ENCODE assay signal across 8 mouse cellular contexts in the genomic region with DNA sequence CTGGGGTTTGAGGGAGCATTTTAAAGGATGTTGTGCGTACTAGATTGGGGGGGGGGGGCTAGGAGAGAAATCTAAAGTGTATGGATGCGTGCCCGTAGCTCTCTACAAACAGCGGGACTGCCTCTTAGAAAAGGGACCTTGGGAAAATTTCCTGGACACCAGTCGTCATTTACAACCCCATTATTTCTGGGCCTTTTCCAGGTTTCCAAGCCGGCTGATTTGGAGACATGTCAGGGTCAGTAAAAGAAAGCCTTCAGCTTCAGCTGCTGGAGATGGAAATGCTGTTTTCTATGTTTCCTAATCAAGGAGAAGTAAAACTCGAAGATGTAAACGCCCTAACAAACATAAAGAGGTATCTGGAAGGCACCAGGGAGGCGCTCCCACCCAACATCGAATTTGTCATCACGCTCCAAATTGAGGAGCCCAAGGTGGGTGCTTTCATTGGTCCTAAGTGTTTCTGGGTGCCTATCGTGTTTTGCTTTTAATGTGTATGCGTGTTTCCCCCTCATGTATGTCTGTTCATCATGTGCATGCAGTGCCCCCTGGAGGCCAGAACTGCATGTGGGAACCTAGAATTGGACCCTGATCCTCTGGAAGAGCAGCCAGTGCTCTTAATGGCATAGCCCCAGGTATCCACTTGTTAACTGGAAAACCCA. TPM values are rescaled to one million over a fixed set of nuclear protein-coding genes. Genes with fewer than 3 reads are reported as not detected.
DNase-seq lines count a peak whose midpoint lies in the region; ATAC-seq and TF ChIP-seq lines count a peak whose summit lies in the region.

No protein-coding gene starts in this region.

- peak overlapping the region; percentile 90 for H3K4me2 ChIP-seq in CH12.LX (ENCODE audit: insufficient read depth, low read depth, poor library complexity, severe bottlenecking)
- H3K4me2 ChIP-seq in forebrain, embryonic 12.5 days: peak overlapping the region; percentile 94
- H3K4me2 ChIP-seq in heart, postnatal 0 days (ENCODE audit: low read depth, low read length): peak overlapping the region; percentile 98
- H3K4me2 ChIP-seq in liver, embryonic 15.5 days: peak overlapping the region; percentile 99
- H3K4me2 ChIP-seq in neural tube, embryonic 11.5 days (ENCODE audit: low read depth): peak overlapping the region; percentile 96
- peak overlapping the region; percentile 100 for H3K4me2 ChIP-seq in stomach, embryonic 16.5 days (ENCODE audit: low read depth, low read length)

- peak; percentile 82 for DNase-seq in CH12.LX (ENCODE audit: extremely low read depth)
- peak; percentile 61 for DNase-seq in c-Kit-negative CD71-positive TER-119-positive erythroid progenitor cells, embryonic 14.5 days (ENCODE audit: low read depth, low spot score)
- DNase-seq in heart, postnatal 0 days (ENCODE audit: low spot score): peak; percentile 46
- DNase-seq in kidney, postnatal 36 days: peak; percentile 84 to 93
- DNase-seq in neural tube, embryonic 11.5 days (ENCODE audit: low spot score): peak; percentile 83

- H3K9me3 ChIP-seq in CH12.LX (replicated peaks; ENCODE audit: low read length): no peaks in the 10 kb centered on the region
- no peaks in the 10 kb centered on the region for H3K9me3 ChIP-seq in forebrain, embryonic 12.5 days
- H3K9me3 ChIP-seq in heart, postnatal 0 days (replicated peaks; ENCODE audit: control insufficient read depth, low read length): no peaks in the 10 kb centered on the region
- H3K9me3 ChIP-seq in liver, embryonic 15.5 days (replicated peaks): no peaks in the 10 kb centered on the region
- H3K9me3 ChIP-seq in neural tube, embryonic 11.5 days (ENCODE audit: control insufficient read depth, low read length): no peaks in the 10 kb centered on the region
- H3K9me3 ChIP-seq in stomach, embryonic 16.5 days (replicated peaks; ENCODE audit: control insufficient read depth, low read length): no peaks in the 10 kb centered on the region

- ATAC-seq in forebrain, embryonic 12.5 days (ENCODE audit: low FRiP score): no peak; the same call in 1 of the 2 replicates
- no peak for ATAC-seq in heart, postnatal 0 days (ENCODE audit: insufficient read depth, low read depth)
- ATAC-seq in liver, embryonic 15.5 days (ENCODE audit: insufficient read depth): no peak
- peak; percentile 24; the same call in 1 of the 2 replicates for ATAC-seq in neural tube, embryonic 11.5 days (ENCODE audit: insufficient read depth, low FRiP score, low TSS enrichment)
- ATAC-seq in stomach, embryonic 16.5 days (ENCODE audit: insufficient read depth, low FRiP score): no peak

- peak overlapping the region in 2 of 3 experiments; percentile 78 to 84 for H3K4me3 ChIP-seq in CH12.LX (replicated peaks in 1 of 3; ENCODE audit: low read depth in 2 of 3, low read length in 2 of 3, poor library complexity in 1 of 3)
- H3K4me3 ChIP-seq in forebrain, embryonic 12.5 days (replicated peaks): peak overlapping the region; percentile 74
- H3K4me3 ChIP-seq in heart, postnatal 0 days (ENCODE audit: low read depth, low read length): peak overlapping the region; percentile 70
- peak overlapping the region; percentile 78 for H3K4me3 ChIP-seq in liver, embryonic 15.5 days (replicated peaks)
- H3K4me3 ChIP-seq in neural tube, embryonic 11.5 days (ENCODE audit: low read depth, low read length): peak overlapping the region; percentile 66
- H3K4me3 ChIP-seq in stomach, embryonic 16.5 days (replicated peaks; ENCODE audit: low read length): peak overlapping the region; percentile 89

- no peak for TF ChIP-seq POLR2A in CH12.LX (IDR thresholded peaks at IDR 0.05; ENCODE audit: low read depth, low read length)

- peaks cover 12 to 51% of the 10 kb centered on the region in 2 experiments for H3K36me3 ChIP-seq in CH12.LX (replicated peaks in 1 of 2; ENCODE audit: control insufficient read depth in 1 of 2, insufficient read depth in 1 of 2, low read length in 1 of 2)
- H3K36me3 ChIP-seq in forebrain, embryonic 12.5 days (replicated peaks): peaks cover 12% of the 10 kb centered on the region
- H3K36me3 ChIP-seq in heart, postnatal 0 days (replicated peaks; ENCODE audit: control insufficient read depth, insufficient read depth, low read length): peaks cover 2% of the 10 kb centered on the region
- H3K36me3 ChIP-seq in liver, embryonic 15.5 days (replicated peaks): no peaks in the 10 kb centered on the region
- no peaks in the 10 kb centered on the region for H3K36me3 ChIP-seq in neural tube, embryonic 11.5 days (ENCODE audit: control insufficient read depth, insufficient read depth, low read length)
- H3K36me3 ChIP-seq in stomach, embryonic 16.5 days (ENCODE audit: control insufficient read depth, insufficient read depth, low read length): no peaks in the 10 kb centered on the region; the same call in 1 of the 2 replicates

- 9% methylated on average over 13 of the region's 13 CpGs for WGBS in forebrain, embryonic 12.5 days
- WGBS in heart, postnatal 0 days: 10% methylated on average over 13 of the region's 13 CpGs
- 5% methylated on average over 13 of the region's 13 CpGs for WGBS in liver, embryonic 15.5 days (ENCODE audit: insufficient replicate concordance)
- 10% methylated on average over 13 of the region's 13 CpGs for WGBS in neural tube, embryonic 11.5 days
- 11% methylated on average over 13 of the region's 13 CpGs for WGBS in stomach, embryonic 16.5 days

- no peaks in the 10 kb centered on the region for H3K27me3 ChIP-seq in CH12.LX (replicated peaks)
- no peaks in the 10 kb centered on the region for H3K27me3 ChIP-seq in forebrain, embryonic 12.5 days
- H3K27me3 ChIP-seq in heart, postnatal 0 days (ENCODE audit: control insufficient read depth, insufficient read depth, low read length): no peaks in the 10 kb centered on the region
- H3K27me3 ChIP-seq in liver, embryonic 15.5 days: no peaks in the 10 kb centered on the region
- H3K27me3 ChIP-seq in neural tube, embryonic 11.5 days (ENCODE audit: control insufficient read depth, insufficient read depth, low read length): no peaks in the 10 kb centered on the region
- no peaks in the 10 kb centered on the region for H3K27me3 ChIP-seq in stomach, embryonic 16.5 days (ENCODE audit: control insufficient read depth, insufficient read depth, low read length)

- TF ChIP-seq RAD21 in CH12.LX (IDR thresholded peaks at IDR 0.05; ENCODE audit: low read depth, low read length): peak; percentile 67

- H3K79me2 ChIP-seq in CH12.LX (replicated peaks; ENCODE audit: control insufficient read depth, extremely low read depth, insufficient read depth, poor library complexity, severe bottlenecking): peaks cover 9% of the 10 kb centered on the region

- no peak for TF ChIP-seq EP300 in CH12.LX (IDR thresholded peaks at IDR 0.05; ENCODE audit: low read length)
- no peak for TF ChIP-seq EP300 in heart, postnatal 0 days (IDR thresholded peaks at IDR 0.05; ENCODE audit: low read depth)

- dilution Hi-C loops in CH12.LX (cut with MboI; ENCODE audit: extremely low pct_ligation_motif_present, extremely low pct_unique_long_range_greater_than_20kb, low sequenced_read_pairs): no loop called here

- peaks cover 0 to 26% of the 10 kb centered on the region in 2 experiments; a peak in 2 of 4 replicates for H3K4me1 ChIP-seq in CH12.LX (ENCODE audit: control insufficient read depth in 1 of 2, insufficient read depth in 2 of 2)
- H3K4me1 ChIP-seq in forebrain, embryonic 12.5 days: peaks cover 22% of the 10 kb centered on the region
- H3K4me1 ChIP-seq in heart, postnatal 0 days (ENCODE audit: control insufficient read depth, insufficient read depth): peaks cover 7% of the 10 kb centered on the region; the same call in 1 of the 2 replicates
- peaks cover 33% of the 10 kb centered on the region for H3K4me1 ChIP-seq in liver, embryonic 15.5 days (replicated peaks)
- peaks cover 2% of the 10 kb centered on the region; the same call in 1 of the 2 replicates for H3K4me1 ChIP-seq in neural tube, embryonic 11.5 days (ENCODE audit: control insufficient read depth, insufficient read depth, low read length)
- H3K4me1 ChIP-seq in stomach, embryonic 16.5 days (ENCODE audit: control insufficient read depth, insufficient read depth, low read length): peaks cover 19% of the 10 kb centered on the region

- no peak overlapping the region for H3K27ac ChIP-seq in CH12.LX (ENCODE audit: insufficient read depth, low read depth)
- no peak overlapping the region for H3K27ac ChIP-seq in forebrain, embryonic 12.5 days
- no peak overlapping the region for H3K27ac ChIP-seq in heart, postnatal 0 days (ENCODE audit: low read depth)
- no peak overlapping the region for H3K27ac ChIP-seq in liver, embryonic 15.5 days (replicated peaks)
- no peak overlapping the region for H3K27ac ChIP-seq in neural tube, embryonic 11.5 days (ENCODE audit: low read depth, low read length)
- no peak overlapping the region for H3K27ac ChIP-seq in stomach, embryonic 16.5 days (ENCODE audit: low read length)

- peak; percentile 82 to 85 for TF ChIP-seq CTCF in CH12.LX (conservative IDR thresholded peaks at IDR 0.05 in 1 of 2, IDR thresholded peaks at IDR 0.05 in 1 of 2; ENCODE audit: low read depth in 2 of 2, low read length in 2 of 2)
- peak; percentile 76 for TF ChIP-seq CTCF in heart, postnatal 0 days (IDR thresholded peaks at IDR 0.05; ENCODE audit: low read depth)

- H3K9ac ChIP-seq in CH12.LX (ENCODE audit: insufficient read depth, low read depth): peak overlapping the region; percentile 48; the same call in 1 of the 2 replicates
- H3K9ac ChIP-seq in forebrain, embryonic 12.5 days: peak overlapping the region; percentile 66
- peak overlapping the region; percentile 53 for H3K9ac ChIP-seq in heart, postnatal 0 days (replicated peaks; ENCODE audit: low read depth, low read length)
- H3K9ac ChIP-seq in liver, embryonic 15.5 days: peak overlapping the region; percentile 55; the same call in 1 of the 2 replicates
- H3K9ac ChIP-seq in neural tube, embryonic 11.5 days (ENCODE audit: low read length): no peak overlapping the region
- peak overlapping the region; percentile 71 for H3K9ac ChIP-seq in stomach, embryonic 16.5 days (ENCODE audit: low read length)

- in situ Hi-C loops in CH12.LX (cut with MboI; ENCODE audit: low pct_ligation_motif_present, low pct_unique_long_range_greater_than_20kb, low sequenced_read_pairs): loop anchor here (10.0 to 25.0 kb wide), 2 partner anchors 108 to 835 kb away; a partner anchor contains a TSS

RNA-seq across cellular contexts. Expression of a gene that starts 1.0 kb away (rescaled TPM):
- total RNA-seq in CH12.LX (2012; rRNA removed) (1.7 TPM in 2 replicates), CH12.LX (2014; rRNA removed) (2.8 and 2.9 TPM in 2 replicates)
- polyA plus RNA-seq in CH12.LX (2012; ENCODE audit: insufficient read length, low read depth): 2.1 and 2.2 TPM in 2 replicates
- 4.9 and 6.2 TPM in 2 replicates for polyA plus RNA-seq in forebrain, embryonic 12.5 days (2016; fragmentation: Nextera tagmentation; extraction: Ambion mirVana)
- total RNA-seq in heart, postnatal 0 days (2014; rRNA removed; ENCODE audit: low replicate concordance): not detected in 2 replicates
- polyA plus RNA-seq in heart, postnatal 0 days (2015; fragmentation: Nextera tagmentation; extraction: Ambion mirVana): 2.2 and 2.5 TPM in 2 replicates
- 0.74 and 0.93 TPM in 2 replicates for polyA plus RNA-seq in liver, embryonic 15.5 days (2015; fragmentation: Nextera tagmentation; extraction: Ambion mirVana)
- 2.7 and 3.6 TPM in 2 replicates for polyA plus RNA-seq in neural tube, embryonic 11.5 days (2014; fragmentation: Nextera tagmentation; extraction: Ambion mirVana)
- 2.4 TPM in 2 replicates for polyA plus RNA-seq in stomach, embryonic 16.5 days (2015; fragmentation: Nextera tagmentation; extraction: Ambion mirVana)

RNA-seq across cellular contexts. Expression of a gene that starts 1.1 kb away (rescaled TPM):
- total RNA-seq in CH12.LX (2012; rRNA removed) (28.8 and 29.3 TPM in 2 replicates), CH12.LX (2014; rRNA removed) (27.4 and 28.5 TPM in 2 replicates)
- polyA plus RNA-seq in CH12.LX (2012; ENCODE audit: insufficient read length, low read depth): 31.5 and 32.1 TPM in 2 replicates
- 36.6 and 41.0 TPM in 2 replicates for polyA plus RNA-seq in forebrain, embryonic 12.5 days (2016; fragmentation: Nextera tagmentation; extraction: Ambion mirVana)
- total RNA-seq in heart, postnatal 0 days (2014; rRNA removed; ENCODE audit: low replicate concordance): 6.8 and 17.2 TPM in 2 replicates
- 11.9 and 12.1 TPM in 2 replicates for polyA plus RNA-seq in heart, postnatal 0 days (2015; fragmentation: Nextera tagmentation; extraction: Ambion mirVana)
- 18.8 and 19.1 TPM in 2 replicates for polyA plus RNA-seq in liver, embryonic 15.5 days (2015; fragmentation: Nextera tagmentation; extraction: Ambion mirVana)
- 35.7 and 39.4 TPM in 2 replicates for polyA plus RNA-seq in neural tube, embryonic 11.5 days (2014; fragmentation: Nextera tagmentation; extraction: Ambion mirVana)
- polyA plus RNA-seq in stomach, embryonic 16.5 days (2015; fragmentation: Nextera tagmentation; extraction: Ambion mirVana): 34.0 and 36.9 TPM in 2 replicates
